Mouse (Mus musculus) bone marrow macrophage, adult 2 months (primary cell): ENCODE measurements around the gene Luzp1.

Experiments used
- CTCF ChIP-seq: IDR thresholded peaks from 2 replicates; pipeline ENCODE4 v1.5.1; 2012; ENCODE audit warnings: low read depth, mild to moderate bottlenecking, low read length, moderate library complexity
- POLR2A ChIP-seq: IDR thresholded peaks from 2 replicates; pipeline ENCODE4 v1.6.1; 2012; ENCODE audit warnings: mild to moderate bottlenecking, low read depth, low read length, borderline replicate concordance

DNA sequence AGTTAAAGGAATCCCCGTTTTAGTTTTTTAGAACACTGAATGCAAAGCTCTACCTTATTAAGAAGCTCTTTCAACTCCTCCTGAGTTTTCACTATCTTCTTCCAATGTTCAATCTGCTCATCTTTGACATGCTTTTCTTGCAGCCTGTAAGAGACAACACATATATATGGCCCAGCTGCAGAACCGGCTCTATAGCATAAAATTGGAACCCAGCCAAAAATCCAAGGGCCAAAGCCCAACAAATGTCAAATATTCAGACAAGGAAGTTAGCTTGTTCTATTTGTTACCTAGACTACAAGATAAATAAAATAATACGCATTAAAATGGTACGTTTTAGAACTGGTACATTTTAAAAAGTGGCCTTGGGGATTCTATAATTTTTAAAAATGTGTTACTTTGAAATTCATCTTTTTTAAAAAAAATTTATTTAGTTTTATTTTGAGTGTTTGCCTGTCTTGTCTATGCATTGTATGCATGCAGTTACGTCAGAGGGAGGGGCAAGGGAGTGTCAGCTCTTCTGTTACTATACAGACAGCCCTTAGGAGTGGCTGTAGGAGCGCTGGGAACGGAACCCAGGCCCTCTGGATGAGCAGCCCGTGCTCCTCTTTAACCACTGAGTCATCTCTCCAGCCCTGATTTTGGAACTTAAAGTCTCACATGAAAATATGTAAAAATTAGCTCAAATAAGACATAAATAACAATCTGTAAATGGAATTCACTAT, 90.9 kb downstream of the Luzp1 start:
- TF ChIP-seq POLR2A (no peak), CTCF (no peak)
